Mouse (Mus musculus) spleen, postnatal 10 days (tissue): ENCODE measurements around the gene Gucy2d.
A peak's percentile ranks its signal among the peaks of the same experiment; 100 is the strongest.

Source experiments
- DNase-seq, 2 experiments: peaks; one replicate each; pipeline ENCODE4 v3.0.0; 2021 to 2022; ENCODE audit warnings: low spot score in 2 of 2

The Gucy2d gene

DNA sequence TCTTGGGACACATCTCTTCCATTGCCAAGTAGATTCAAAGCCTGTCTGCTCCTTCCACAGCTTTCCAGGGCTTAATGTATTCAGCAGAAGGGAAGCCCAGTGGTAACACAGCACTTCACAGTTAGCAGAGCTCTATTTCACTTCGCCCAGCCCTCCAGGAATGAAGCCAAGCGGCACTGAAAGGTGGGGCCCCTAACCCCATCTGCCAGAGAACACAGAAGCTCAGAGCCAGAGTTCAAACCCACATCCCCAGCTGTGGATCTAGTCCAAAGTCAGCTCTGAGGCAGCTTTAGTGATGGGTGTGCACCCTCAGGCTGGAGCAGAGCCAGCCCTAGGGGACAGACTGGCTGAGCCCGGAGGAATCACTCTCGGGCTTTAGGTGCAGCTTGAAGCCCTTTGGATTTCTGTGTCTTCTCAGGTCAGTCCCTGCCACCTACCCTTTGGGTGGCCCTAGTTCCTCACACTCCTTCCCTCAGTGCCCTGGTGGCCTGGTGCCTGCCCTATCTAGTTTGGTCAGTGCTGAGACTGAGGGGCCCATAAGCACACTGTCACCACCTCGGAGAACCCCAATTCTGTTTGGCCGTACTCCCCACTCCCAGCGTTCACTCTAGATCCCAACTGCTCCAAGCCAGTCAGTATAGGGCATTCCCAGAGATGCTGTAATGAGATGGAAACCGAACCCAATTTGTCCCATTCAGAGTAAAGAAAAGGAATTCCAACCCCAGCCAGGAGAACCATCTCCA, 83.0 kb downstream of the Gucy2d start:
- no peak for DNase-seq

DNA sequence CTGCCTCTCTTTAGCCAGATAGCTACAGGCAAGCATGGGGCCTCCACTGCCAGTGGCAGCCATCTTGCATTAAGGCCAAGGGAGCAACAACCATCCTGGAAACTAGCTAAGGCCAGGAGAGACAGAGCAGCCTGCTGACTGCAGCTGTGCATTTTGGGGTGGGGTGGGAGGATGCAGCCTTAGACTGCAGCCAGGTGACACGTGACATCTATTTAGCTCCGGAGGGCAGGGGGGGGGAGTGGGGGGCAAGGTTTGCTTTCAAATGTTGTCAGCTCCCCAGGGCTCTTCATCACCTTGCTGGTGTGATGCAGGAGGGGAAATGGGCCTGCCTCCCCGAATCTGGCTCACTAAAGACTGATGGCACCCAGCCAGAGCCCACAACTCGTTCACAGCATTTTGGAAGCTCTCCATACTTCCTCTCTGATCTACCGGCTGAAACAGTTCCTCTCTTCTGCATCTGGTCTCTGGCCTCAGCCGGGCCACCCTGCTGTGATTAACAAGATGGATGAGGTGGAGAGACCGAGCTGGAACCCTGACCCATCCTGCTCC, 83.7 kb downstream of the Gucy2d start:
- peak in 1 of 2 experiments; percentile 50 for DNase-seq

DNA sequence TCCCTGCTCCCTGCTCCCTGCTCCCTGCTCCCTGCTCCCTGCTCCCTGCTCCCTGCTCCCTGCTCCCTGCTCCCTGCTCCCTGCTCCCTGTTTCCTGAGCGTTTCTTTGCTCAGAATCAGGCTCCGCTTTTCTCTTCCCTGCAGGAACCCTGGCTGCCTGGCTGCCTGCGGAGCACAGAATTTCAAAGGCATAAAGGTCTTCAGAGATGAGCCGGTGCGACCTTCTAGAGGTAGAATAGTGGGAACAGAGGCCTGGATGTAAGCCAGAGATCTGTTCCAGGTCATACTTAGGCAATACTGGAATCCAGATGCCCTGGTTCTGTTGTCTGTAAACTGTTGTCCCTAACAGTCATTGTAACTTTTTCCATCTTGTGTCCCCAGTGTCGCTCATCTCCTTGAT, 84.2 kb downstream of the Gucy2d start:
- no peak for DNase-seq

DNA sequence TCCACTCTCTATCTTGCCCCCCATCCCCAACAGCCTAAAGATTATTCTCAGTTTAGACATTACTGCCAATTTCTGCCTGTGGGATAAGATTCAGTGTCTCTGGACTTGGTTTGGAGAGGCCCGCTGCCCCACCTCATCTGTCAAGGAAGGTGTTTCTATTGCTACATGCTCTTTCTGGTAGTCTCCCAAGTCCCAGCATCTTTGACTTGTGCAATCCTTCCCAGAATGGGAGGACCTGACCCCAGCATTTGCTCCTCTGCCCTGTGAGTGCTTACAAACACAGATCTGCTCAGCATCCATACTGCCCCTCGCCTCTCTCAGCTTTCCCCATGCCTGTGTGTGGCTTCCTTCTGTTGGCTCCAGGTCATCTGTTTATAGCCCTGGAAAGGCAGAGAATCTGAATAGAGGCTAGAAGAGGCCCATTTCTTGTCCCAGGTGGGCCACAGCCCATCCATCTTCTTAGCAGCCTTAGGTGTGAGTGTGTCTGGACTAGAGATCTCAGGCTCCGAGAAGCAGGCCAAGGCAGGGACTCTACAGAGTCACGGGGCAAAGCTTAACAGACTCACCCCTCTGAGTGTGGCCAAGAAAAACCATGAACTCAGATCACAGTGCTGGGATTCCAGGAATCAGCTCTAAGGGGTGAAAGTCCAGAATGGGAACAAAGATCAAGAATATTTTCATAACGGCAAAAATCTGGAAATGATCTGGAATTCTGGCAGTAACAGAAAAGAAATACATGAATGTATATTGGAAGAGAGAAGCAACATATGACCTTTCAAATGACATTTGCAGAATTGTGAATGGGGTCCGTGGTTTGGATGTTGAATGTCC, 84.9 kb downstream of the Gucy2d start:
- no peak for DNase-seq
